Mouse (Mus musculus) right cerebral cortex, postnatal 10 days (tissue): ENCODE results near the gene Dnajb6.
"Not testable (repeated sequence)": the region's sequence is repeated elsewhere in the genome, so short reads cannot be mapped to it uniquely, and the experiment has no call there.

Source experiments
- DNase-seq, 2 experiments: peaks; one replicate each; pipeline ENCODE4 v3.0.0; 2021; ENCODE audit warnings: low spot score in 2 of 2

Dnajb6 gene

GRCm38 (mm10) chr5:29735557-29736061, at the start of gene Dnajb6, which contains the start of gene Gm5129:
Gene Dnajb6, plus strand, starts transcription at chr5:29735688.
Gene Gm5129, minus strand, starts transcription at chr5:29735936.
- peak; percentile 99 for DNase-seq

DNA sequence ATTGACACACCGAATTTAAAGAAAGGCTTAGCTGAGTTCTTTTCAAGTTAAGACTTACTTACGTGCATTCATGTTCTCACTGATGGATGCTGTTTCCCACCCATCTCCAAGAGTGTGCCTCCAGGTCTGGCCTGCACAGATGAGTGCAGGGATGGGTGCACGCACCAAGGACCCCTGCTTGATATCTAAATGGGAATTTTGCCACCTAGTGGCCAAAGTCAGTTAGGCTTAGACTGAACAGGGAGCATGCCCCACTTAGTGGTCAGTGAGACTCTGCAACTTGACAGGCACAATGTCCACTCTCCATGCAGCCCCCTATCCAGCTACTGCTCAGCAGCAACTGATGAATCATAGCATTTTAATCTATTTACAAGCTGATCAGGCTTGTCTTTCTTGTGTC, 47.8 kb upstream of the Dnajb6 start:
- DNase-seq: peak in 1 of 2 experiments; percentile 30

GRCm38 (mm10) chr5:29688352-29688751, 47.1 kb upstream of the Dnajb6 start:
- no peak for DNase-seq

- DNase-seq: no peak
Measured at GRCm38 (mm10) chr5:29698493-29698892, 37.0 kb upstream of the Dnajb6 start.

GRCm38 (mm10) chr5:29699520-29700202, 35.8 kb upstream of the Dnajb6 start:
- no peak for DNase-seq

DNA sequence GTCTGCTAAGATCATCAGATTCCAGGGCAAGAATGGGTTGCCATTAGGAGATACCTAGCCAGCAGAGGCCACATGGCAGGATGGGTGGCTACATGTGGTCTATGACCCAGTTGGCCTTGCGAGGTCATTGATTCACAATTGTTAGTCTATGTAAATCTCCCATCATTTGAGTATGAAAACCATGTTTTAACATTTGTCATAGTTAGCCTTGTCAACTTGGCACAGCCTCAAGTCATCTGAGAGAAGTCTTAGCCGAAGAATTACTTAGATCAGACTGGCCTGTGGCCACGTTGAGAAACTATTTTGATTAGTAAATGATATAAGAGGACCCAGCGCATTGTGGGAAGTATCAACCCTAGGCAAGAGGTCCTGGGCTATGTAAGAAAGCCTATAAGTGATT, 28.2 kb upstream of the Dnajb6 start:
- no peak for DNase-seq

- DNase-seq: no peak
Measured at GRCm38 (mm10) chr5:29708258-29708657, 27.2 kb upstream of the Dnajb6 start.

- DNase-seq: no peak
Measured at GRCm38 (mm10) chr5:29711631-29712030, 23.9 kb upstream of the Dnajb6 start.

DNA sequence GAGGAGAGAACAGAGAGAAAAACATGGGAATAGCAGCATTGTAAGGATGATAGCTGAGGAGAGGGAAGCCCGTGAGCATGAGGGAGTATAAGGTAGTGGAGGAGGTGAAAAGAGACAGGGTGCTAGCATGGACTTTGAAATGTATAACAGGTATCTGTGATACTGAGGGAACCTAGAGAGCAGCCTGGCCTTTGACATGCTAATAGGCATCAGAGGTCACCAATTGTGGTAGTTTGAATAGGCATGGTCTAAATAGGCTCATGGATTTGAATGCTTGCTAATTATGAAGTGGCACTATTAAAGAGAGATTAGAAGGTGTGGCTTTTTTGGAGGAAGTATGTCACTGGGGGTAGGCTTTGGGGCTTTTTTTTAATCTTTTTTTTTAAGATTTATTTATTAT, 22.6 kb upstream of the Dnajb6 start:
- DNase-seq: no peak

DNA sequence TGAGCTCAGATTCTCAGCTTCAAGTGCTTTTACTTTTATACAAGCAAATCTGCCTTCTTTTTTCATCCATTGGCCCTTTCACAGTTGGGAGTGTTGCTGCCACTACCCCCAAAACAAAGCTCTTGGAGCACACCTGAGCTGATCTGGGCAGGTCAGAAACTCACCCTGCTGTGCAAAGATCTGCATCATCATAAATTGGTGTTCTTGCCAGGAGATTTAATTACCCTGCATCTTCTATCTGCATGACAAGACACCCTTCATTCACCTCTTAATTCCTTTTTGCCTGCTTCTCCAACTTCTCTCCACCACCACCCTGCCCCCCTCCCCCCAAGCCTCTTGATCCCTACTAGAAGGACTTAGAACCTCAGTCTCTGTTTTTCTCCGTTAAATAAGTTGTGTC, 14.3 kb upstream of the Dnajb6 start:
- no peak for DNase-seq

- no peak for DNase-seq
Measured at GRCm38 (mm10) chr5:29725369-29725768, 10.1 kb upstream of the Dnajb6 start.

DNA sequence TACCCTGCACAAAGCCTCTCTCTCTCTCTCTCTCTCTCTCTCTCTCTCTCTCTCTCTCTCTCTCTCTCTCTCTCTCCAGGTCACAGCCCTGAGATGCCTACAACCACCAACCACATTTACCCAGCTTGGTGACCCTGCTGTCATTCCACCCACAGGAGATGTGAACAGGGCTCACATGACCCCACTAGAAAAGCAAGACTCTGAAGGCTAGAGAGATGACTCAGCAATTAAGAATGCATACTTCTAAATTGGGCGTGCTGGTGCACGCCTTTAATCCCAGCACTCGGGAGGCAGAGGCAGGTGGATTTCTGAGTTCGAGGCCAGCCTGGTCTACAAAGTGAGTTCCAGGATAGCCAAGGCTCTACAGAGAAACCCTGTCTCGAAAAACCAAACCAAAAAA, 9.4 kb upstream of the Dnajb6 start:
- DNase-seq: not testable (repeated sequence)

GRCm38 (mm10) chr5:29734831-29735510, 517 bp upstream of the Dnajb6 start:
- no peak for DNase-seq

DNA sequence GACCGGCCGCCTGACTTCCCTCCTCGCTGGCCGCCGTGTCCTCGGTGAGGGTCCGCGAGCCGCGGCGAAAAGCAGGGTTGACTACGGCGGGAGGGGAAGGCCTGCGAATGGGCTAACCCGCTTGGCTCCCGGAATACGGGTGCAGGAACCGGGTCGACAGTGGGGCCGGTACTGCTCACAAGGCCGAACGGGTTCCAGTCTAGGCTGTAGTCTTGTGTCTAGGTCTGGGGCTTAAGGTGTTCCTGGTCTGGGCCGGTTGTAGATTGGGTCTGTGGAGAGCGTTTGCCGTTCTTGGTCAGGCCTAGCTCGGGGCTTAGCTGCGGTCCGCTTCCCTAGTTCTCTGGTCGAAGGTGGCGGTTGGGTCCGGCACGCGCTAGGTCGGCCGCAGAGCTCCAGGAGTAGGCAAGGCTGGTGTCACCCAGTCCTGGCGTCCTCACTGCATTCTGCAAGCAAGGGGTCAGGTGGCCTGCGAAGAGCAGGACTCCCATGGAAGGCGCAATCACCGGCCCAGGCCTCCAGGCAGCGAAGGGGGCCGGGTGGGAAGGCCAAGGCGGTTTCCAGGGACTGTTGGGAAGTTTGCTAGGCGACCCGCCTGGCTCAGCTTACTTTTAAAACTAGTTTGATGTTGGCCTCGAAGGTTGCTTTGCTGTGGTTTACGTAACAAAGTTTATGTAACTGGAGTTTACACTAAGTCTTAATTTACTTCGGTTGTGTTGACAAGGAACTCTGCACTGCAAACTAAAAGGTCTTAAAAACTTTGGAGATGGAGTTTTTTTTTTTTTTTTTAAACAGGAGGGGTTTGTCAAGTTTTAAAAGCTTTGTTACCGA, 799 bp downstream of the Dnajb6 start:
- DNase-seq: peak in 1 of 2 experiments; percentile 56

GRCm38 (mm10) chr5:29736942-29737341, 1.5 kb downstream of the Dnajb6 start:
- DNase-seq: no peak

DNA sequence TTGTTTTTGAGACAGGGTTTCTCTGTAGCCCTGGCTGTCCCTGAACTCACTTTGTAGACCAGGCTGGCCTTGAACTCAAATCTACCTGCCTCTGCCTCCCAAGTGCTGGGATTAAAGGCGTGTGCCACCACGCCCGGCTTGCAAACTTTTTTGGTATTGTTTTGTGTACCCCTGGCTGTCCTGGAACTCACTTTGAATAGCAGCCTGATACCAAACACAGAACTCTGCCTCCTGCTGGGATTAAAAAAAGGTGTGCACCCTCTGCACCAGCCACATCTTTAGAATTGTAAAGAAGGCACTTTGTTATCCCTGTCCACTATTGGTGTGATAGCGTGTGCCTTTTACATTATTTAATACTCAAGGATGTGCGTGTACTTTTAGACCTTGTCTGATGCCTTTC, 2.0 kb downstream of the Dnajb6 start:
- no peak for DNase-seq

DNA sequence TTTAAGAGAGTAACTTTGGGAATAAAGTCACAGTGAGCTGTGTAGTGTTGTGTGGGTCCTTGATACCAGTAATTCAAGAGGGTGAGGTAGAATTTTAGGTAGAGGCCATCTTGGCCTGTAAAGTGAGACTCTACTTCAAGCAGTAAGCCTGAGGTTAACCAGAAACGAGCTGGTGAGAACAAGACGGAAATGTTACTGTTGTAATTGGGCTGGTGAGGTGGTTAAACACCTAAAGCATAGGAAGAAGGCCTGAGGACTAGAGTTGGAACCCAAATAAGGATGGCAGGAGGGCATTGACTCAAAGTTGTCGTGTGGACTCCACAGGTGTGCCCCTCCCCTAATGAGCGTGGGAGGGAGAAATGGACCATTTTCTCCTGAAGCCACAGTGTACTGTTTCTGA, 2.6 kb downstream of the Dnajb6 start:
- no peak for DNase-seq

DNA sequence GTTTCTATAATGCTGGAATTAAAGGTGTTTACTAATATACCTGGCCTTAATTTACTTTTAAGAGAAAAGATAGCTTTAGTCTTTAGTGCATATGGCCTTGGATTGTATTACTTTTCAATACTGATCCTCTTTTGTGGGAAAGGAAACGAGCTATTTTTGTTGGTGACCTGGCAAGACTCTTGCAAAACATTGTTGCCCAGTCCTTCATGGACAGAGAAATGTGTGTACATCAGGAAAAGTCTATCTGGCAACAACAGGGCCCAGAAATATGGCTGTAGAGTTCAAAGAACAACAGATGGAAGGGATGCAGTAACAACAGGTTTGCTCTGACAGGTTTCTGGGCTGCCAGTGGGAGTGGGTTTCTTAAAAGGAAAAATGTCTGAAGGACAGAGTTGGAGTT, 5.2 kb downstream of the Dnajb6 start:
- no peak for DNase-seq

DNA sequence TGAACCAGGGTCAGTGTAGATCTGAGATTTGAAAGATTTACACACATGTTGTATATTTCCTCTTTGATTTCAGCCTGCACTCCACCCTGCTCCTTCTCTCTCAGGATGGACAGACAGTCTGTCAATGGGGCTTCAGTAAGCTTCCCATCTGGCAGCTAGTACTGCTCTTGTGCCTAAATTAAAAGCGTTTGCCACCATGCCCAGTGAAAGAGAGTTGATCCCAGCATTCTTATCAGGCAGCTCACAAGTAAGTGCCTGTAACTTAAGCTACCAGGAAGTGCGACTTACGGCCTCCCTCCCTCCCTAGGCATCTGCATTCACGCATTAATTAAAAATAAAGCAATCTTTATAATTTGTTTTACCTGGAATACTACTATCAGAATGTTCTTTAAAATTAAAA, 5.6 kb downstream of the Dnajb6 start:
- no peak for DNase-seq

- no peak for DNase-seq
Measured at GRCm38 (mm10) chr5:29747661-29748060, 12.2 kb downstream of the Dnajb6 start.

DNA sequence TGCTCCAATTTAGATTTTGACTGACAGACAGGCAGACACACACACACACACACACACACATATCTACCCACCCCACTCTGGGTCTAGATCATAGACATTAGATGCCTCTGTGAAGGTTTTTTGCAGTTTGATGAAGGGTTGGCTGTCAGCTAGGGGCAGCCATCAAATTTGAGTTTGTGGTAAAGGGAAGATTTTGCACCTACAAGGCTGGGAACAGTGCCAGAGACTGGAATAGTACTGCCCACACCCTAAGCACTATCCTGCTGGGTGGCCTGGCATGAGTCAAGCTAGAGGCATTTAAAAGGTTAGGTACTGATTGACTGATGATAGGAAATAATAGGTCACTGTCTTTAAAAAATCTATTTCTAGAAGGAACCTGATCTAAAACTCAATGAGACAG, 15.8 kb downstream of the Dnajb6 start:
- no peak for DNase-seq

DNA sequence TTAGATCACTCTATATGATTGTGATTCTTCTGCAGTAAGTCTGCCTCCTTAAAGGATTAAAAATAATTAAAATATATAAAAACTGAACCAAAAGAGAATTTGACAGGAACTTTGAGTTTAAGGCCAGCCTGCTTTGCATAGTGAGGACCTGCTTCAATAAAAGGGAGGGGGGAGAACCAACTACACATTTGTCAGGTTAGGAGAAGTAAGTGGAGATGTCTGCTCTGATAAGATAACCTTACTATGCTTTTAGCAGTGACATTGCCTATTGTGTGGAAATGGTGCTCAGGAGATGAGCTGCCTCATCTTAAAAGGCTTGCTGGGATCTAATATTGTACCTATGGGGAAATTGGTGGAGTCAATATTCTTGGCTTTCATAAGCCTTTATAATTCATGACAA, 17.4 kb downstream of the Dnajb6 start:
- DNase-seq: no peak
